Mouse (Mus musculus): ENCODE data around the gene Akap8l.

- no peak for TF ChIP-seq POLR2A (IDR thresholded peaks at IDR 0.05; ENCODE audit: insufficient read depth, low read depth, low read length)
- TF ChIP-seq CTCF (IDR thresholded peaks at IDR 0.05): no peak
Observed at GRCm38 (mm10) chr17:32358943-32359340, 8.5 kb upstream of the Akap8l start.

All from heart, adult 2 months (tissue).